ENCODE assay signal across 15 mouse cellular contexts in the genomic region with DNA sequence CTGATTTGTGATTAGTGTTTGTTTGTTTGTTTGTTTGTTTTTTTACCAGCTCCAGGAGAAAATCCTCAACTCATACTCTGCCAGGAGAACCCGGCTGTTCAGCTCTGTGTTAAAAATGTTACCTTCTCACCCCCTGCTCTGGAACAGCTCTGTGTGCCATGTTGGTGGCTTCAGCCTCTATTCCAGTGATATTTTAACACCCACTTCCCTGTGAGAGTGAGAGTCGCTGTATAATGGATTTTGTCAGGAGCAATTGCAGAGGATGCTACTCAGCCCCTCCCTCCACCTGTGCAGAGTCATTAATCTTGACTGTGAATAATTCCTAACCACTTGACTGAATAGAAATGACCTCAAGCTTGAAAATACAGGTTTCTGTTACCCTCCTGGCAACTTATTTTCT.
"Had no signal": no experiment of that assay in that cellular context is flagged by ENCODE, and none has a peak within 500 bp of the region (broad histone marks: within the 10 kb centered on the region; RNA-seq: fewer than 3 reads in every experiment).

No protein-coding gene starts in this region.

- ATAC-seq: intestine, postnatal 0 days; liver, embryonic 12.5 days had no signal

- H3K4me2 ChIP-seq: limb, embryonic 15.5 days; liver, embryonic 12.5 days; lung, embryonic 14.5 days; midbrain, embryonic 12.5 days; neural tube, embryonic 15.5 days had no signal

- H3K27me3 ChIP-seq: limb, embryonic 15.5 days; liver, embryonic 12.5 days; midbrain, embryonic 12.5 days; neural tube, embryonic 15.5 days had no signal

- H3K4me1 ChIP-seq: limb, embryonic 15.5 days; liver, embryonic 12.5 days; midbrain, embryonic 12.5 days; neural tube, embryonic 15.5 days had no signal

- H3K9me3 ChIP-seq: limb, embryonic 15.5 days; liver, embryonic 12.5 days; midbrain, embryonic 12.5 days; neural tube, embryonic 15.5 days had no signal

- H3K36me3 ChIP-seq: limb, embryonic 15.5 days; liver, embryonic 12.5 days; midbrain, embryonic 12.5 days; neural tube, embryonic 15.5 days had no signal

- H3K4me3 ChIP-seq: limb, embryonic 15.5 days; liver, embryonic 12.5 days; midbrain, embryonic 12.5 days; neural tube, embryonic 15.5 days had no signal

- H3K9ac ChIP-seq: limb, embryonic 15.5 days; liver, embryonic 12.5 days; lung, embryonic 14.5 days; midbrain, embryonic 12.5 days; neural tube, embryonic 15.5 days had no signal

- H3K27ac ChIP-seq: kidney, postnatal 0 days; limb, embryonic 15.5 days; liver, embryonic 12.5 days; midbrain, embryonic 12.5 days; neural tube, embryonic 15.5 days; stomach, postnatal 0 days had no signal

- DNase-seq: kidney, adult 8-10 months; layer of hippocampus, adult 9-11 months; layer of hippocampus, postnatal 36 days; lung, embryonic 14.5 days; lung, postnatal 10 days; lung, postnatal 4 days; right cerebral cortex, adult 18-20 months; thymus, postnatal 4 days had no signal
